11 mouse cellular contexts compared by ENCODE assay signal in genomic region chr1:73958210-73958983, GRCm38 (mm10).
DNase-seq lines count a peak whose midpoint lies in the region; ATAC-seq and TF ChIP-seq lines count a peak whose summit lies in the region.
"Had no signal": no experiment of that assay in that cellular context is flagged by ENCODE, and none has a peak within 500 bp of the region (broad histone marks: within the 10 kb centered on the region; RNA-seq: fewer than 3 reads in every experiment).

No protein-coding gene starts in this region.

- peak overlapping the region; percentile 29 for H3K27ac ChIP-seq in layer of hippocampus, adult 2 months
- H3K27ac ChIP-seq in gastrocnemius, adult 2 months, result peak overlapping the region; percentile 99
- H3K27ac ChIP-seq in heart, embryonic 16.5 days (ENCODE audit: low read length), result peak overlapping the region; percentile 92
- peak overlapping the region; percentile 39 for H3K27ac ChIP-seq in olfactory bulb, adult 2 months (ENCODE audit: insufficient read depth, low read depth, low read length)
- H3K27ac ChIP-seq in forebrain, embryonic 16.5 days (ENCODE audit: low read length), result no peak overlapping the region
- H3K27ac ChIP-seq: limb, embryonic 12.5 days had no signal

- TF ChIP-seq CTCF in layer of hippocampus, adult 2 months (conservative IDR thresholded peaks at IDR 0.05), result no peak
- TF ChIP-seq CTCF in gastrocnemius, adult 2 months (IDR thresholded peaks at IDR 0.05), result no peak
- TF ChIP-seq CTCF in olfactory bulb, adult 2 months (IDR thresholded peaks at IDR 0.05; ENCODE audit: insufficient read depth, low read depth, low read length), result no peak

- peak overlapping the region; percentile 65 for H3K9ac ChIP-seq in heart, embryonic 16.5 days (ENCODE audit: low read length)
- H3K9ac ChIP-seq in forebrain, embryonic 16.5 days (replicated peaks; ENCODE audit: low read depth, low read length), result no peak overlapping the region
- H3K9ac ChIP-seq: limb, embryonic 12.5 days had no signal

- peaks cover 12% of the 10 kb centered on the region for H3K36me3 ChIP-seq in heart, embryonic 16.5 days (ENCODE audit: control insufficient read depth, insufficient read depth)
- H3K36me3 ChIP-seq in forebrain, embryonic 16.5 days (ENCODE audit: control insufficient read depth, insufficient read depth), result no peaks in the 10 kb centered on the region

- H3K9me3 ChIP-seq in heart, embryonic 16.5 days (replicated peaks; ENCODE audit: control insufficient read depth, low read length), result no peaks in the 10 kb centered on the region
- no peaks in the 10 kb centered on the region for H3K9me3 ChIP-seq in forebrain, embryonic 16.5 days (ENCODE audit: control insufficient read depth, low read length)
- H3K9me3 ChIP-seq: limb, embryonic 12.5 days had no signal

- TF ChIP-seq POLR2A in olfactory bulb, adult 2 months (IDR thresholded peaks at IDR 0.05; ENCODE audit: insufficient read depth, low read depth, low read length), result no peak

- no peaks in the 10 kb centered on the region for H3K27me3 ChIP-seq in heart, embryonic 16.5 days (ENCODE audit: control insufficient read depth, insufficient read depth, low read length)
- H3K27me3 ChIP-seq in forebrain, embryonic 16.5 days (replicated peaks; ENCODE audit: control insufficient read depth, insufficient read depth, low read length), result no peaks in the 10 kb centered on the region
- H3K27me3 ChIP-seq: limb, embryonic 12.5 days had no signal

- WGBS in heart, embryonic 16.5 days, result 38% methylated on average over 9 of the region's 9 CpGs
- WGBS in olfactory bulb, adult 2 months, result 40% methylated on average over 9 of the region's 9 CpGs
- 39% methylated on average over 9 of the region's 9 CpGs for WGBS in forebrain, embryonic 16.5 days

- ATAC-seq in heart, embryonic 16.5 days (replicated peaks; ENCODE audit: extremely low read depth, insufficient read depth, low FRiP score), result no peak
- no peak for ATAC-seq in forebrain, embryonic 16.5 days

- H3K4me3 ChIP-seq in layer of hippocampus, adult 2 months, result no peak overlapping the region
- peak overlapping the region; percentile 87 for H3K4me3 ChIP-seq in gastrocnemius, adult 2 months
- no peak overlapping the region for H3K4me3 ChIP-seq in heart, embryonic 16.5 days (ENCODE audit: low read length)
- H3K4me3 ChIP-seq in olfactory bulb, adult 2 months (ENCODE audit: insufficient read depth, low read depth, low read length), result no peak overlapping the region
- no peak overlapping the region for H3K4me3 ChIP-seq in forebrain, embryonic 16.5 days (replicated peaks; ENCODE audit: low read length)
- H3K4me3 ChIP-seq: limb, embryonic 12.5 days had no signal

- H3K4me2 ChIP-seq in heart, embryonic 16.5 days (ENCODE audit: low read depth, low read length), result peak overlapping the region; percentile 74
- H3K4me2 ChIP-seq in forebrain, embryonic 16.5 days (ENCODE audit: low read length), result no peak overlapping the region
- H3K4me2 ChIP-seq: limb, embryonic 12.5 days; midbrain, embryonic 11.5 days had no signal

- intact Hi-C loops in gastrocnemius, adult 2 months (cut with DNase I), result loop anchor here (2.0 kb wide), 1 partner anchor 14 kb away; no protein-coding TSS in a partner anchor

- H3K4me1 ChIP-seq in heart, embryonic 16.5 days (ENCODE audit: control insufficient read depth, insufficient read depth, low read length), result peaks cover 96% of the 10 kb centered on the region
- peaks cover 77% of the 10 kb centered on the region for H3K4me1 ChIP-seq in olfactory bulb, adult 2 months (ENCODE audit: control insufficient read depth, insufficient read depth, low read length)
- peaks cover 9% of the 10 kb centered on the region for H3K4me1 ChIP-seq in forebrain, embryonic 16.5 days (replicated peaks; ENCODE audit: control insufficient read depth, insufficient read depth, low read length)

- DNase-seq in layer of hippocampus, adult 2 months (ENCODE audit: low spot score in 2 of 2), result no peak
- no peak for DNase-seq in layer of hippocampus, adult 9-11 months
- peak; percentile 83 for DNase-seq in gastrocnemius, adult 2 months
- DNase-seq in right cerebral cortex, adult 18-20 months, result no peak
- no peak for DNase-seq in embryo, embryonic 11 days
- DNase-seq: kidney, adult 9 months had no signal
